Mouse (Mus musculus) embryonic facial prominence, embryonic 12.5 days (tissue): ENCODE results near the gene 2010111I01Rik. TPM values are rescaled to one million over a fixed set of nuclear protein-coding genes. Genes with fewer than 3 reads are reported as not detected.

Experiments
- ATAC-seq: fragments of 200-750 bp; cut with Nextera tagmentation; 2 replicates; pipeline ENCODE4 v1.8.0; 2017; ENCODE audit not compliant: insufficient number of reproducible peaks, insufficient read depth, low FRiP score, low TSS enrichment
- H3K27ac ChIP-seq: fragments of 300-500 bp; sonication (generic); 2 replicates; pipeline ENCODE4 v1.5.1; 2016; ENCODE audit warnings: mild to moderate bottlenecking
- H3K27me3 ChIP-seq: fragments of 300-500 bp; sonication (generic); 2 replicates; pipeline ENCODE4 v1.6.1; 2016; ENCODE audit warnings: mild to moderate bottlenecking, moderate library complexity
- H3K36me3 ChIP-seq: fragments of 300-500 bp; sonication (generic); 2 replicates; pipeline ENCODE4 v1.6.1; 2016; ENCODE audit warnings: mild to moderate bottlenecking
- H3K4me1 ChIP-seq: fragments of 300-500 bp; sonication (generic); 2 replicates; pipeline ENCODE4 v1.6.1; 2016
- H3K4me2 ChIP-seq: fragments of 300-500 bp; sonication (generic); replicated peaks from 2 replicates; pipeline ENCODE4 v1.6.1; 2016; ENCODE audit warnings: mild to moderate bottlenecking, moderate library complexity
- H3K4me3 ChIP-seq: fragments of 300-500 bp; sonication (generic); 2 replicates; pipeline ENCODE4 v1.5.1; 2016; ENCODE audit warnings: mild to moderate bottlenecking
- H3K9ac ChIP-seq: fragments of 300-500 bp; sonication (generic); 2 replicates; pipeline ENCODE4 v1.6.1; 2016; ENCODE audit warnings: mild to moderate bottlenecking, moderate library complexity
- H3K9me3 ChIP-seq: fragments of 300-500 bp; sonication (generic); 2 replicates; pipeline ENCODE4 v1.6.1; 2016; ENCODE audit warnings: mild to moderate bottlenecking, moderate library complexity
- WGBS: fragments of 180-500 bp; shearing (Covaris S2); methylation state at CpG from one replicate; pipeline ENCODE4 v1.1.7; 2016; 5-methylcytosine and 5-hydroxymethylcytosine counted together
- polyA plus RNA-seq: library from polyadenylated mRNA; unstranded; fragments of >200 nt; fragmentation: Nextera tagmentation; extraction: Ambion mirVana; gene quantifications from 2 replicates; pipeline ENCODE4 v1.2.1, GENCODE M21; 2016

2010111I01Rik gene
- polyA plus RNA-seq, 1 experiment from 2014 or later, result 144 TPM

DNA sequence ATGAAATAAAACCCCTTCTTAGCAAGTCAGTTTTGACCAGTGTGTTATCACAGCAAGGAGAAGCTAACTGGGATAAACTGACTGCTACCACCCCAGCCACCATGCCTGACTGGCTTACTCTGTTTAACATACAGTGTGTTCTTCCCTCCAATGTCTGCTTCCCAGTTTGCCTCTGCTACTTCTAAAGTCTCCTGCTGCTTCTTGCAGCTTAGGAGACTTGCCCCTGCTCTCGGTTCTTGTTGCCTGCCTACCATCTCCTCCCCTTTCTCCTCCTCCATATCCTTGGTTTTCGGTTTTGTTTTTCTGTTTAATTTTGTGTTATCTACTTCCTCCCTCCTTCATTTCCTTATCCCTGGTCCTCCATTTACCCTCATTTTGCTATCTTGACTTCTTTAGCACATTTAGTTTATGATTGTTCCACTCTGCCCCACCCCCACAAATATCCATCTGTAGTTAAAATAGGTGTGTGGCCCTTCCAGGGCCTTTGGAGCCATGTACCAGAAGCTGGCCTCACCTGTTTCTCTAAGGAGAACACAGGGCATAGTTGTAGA is 185.9 kb downstream of the 2010111I01Rik start:
- Histone ChIP-seq H3K36me3 (no peaks in the 10 kb centered on the region), H3K27ac (no peak overlapping the region)
- WGBS, result 47% methylated on average over 2 of the region's 2 CpGs

DNA sequence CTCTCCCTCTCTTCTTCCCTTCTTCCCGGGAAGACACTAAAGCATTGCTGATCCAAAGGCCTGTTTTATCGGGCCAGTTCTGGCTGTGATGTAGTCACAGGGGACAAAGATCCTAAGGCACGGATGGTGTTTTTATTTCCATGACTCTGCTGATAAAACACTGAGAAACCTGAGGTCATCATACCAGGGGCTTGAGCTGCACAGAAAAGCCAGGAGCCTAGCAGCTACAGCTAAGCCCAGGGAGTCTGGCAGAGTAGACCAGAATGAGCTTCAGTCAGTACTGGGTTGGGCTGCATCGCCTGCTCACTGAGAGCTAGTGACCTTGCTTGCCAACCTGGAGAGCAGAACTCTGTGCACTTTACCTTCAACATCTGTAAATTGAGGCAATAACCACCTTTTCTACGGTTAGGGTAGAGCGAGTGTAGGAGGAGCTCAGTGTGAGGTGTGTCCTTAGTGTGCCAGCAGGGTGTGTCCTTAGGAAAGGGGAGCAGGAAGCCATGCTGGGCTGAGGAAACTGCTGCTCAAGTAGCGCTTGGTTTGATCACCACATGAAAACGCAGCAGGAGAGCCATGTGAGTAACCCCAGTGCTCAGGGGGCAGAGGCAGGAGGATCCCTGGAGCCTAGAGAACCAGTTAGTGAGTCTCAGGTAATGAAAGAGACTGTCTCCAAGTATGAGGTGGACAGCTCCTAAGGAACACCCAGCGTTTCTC is 186.5 kb downstream of the 2010111I01Rik start:
- Histone ChIP-seq H3K4me2 (no peak overlapping the region), H3K4me3 (no peak overlapping the region), H3K36me3 (no peaks in the 10 kb centered on the region), H3K9ac (no peak overlapping the region), H3K27me3 (no peaks in the 10 kb centered on the region), H3K9me3 (no peaks in the 10 kb centered on the region), H3K27ac (no peak overlapping the region), H3K4me1 (peaks cover 15% of the 10 kb centered on the region; the same call in 1 of the 2 replicates)
- whole genome bisulfite sequencing, result 84% methylated on average over 9 of the region's 9 CpGs
- ATAC-seq, result no peak

More for the DNA sequence above, 185.9 kb downstream of the 2010111I01Rik start:
- Histone ChIP-seq H3K4me2 (no peak overlapping the region), H3K27me3 (no peaks in the 10 kb centered on the region), H3K4me3 (no peak overlapping the region), H3K4me1 (peaks cover 12% of the 10 kb centered on the region; the same call in 1 of the 2 replicates), H3K9ac (no peak overlapping the region), H3K9me3 (no peaks in the 10 kb centered on the region)
- ATAC-seq, result no peak

DNA sequence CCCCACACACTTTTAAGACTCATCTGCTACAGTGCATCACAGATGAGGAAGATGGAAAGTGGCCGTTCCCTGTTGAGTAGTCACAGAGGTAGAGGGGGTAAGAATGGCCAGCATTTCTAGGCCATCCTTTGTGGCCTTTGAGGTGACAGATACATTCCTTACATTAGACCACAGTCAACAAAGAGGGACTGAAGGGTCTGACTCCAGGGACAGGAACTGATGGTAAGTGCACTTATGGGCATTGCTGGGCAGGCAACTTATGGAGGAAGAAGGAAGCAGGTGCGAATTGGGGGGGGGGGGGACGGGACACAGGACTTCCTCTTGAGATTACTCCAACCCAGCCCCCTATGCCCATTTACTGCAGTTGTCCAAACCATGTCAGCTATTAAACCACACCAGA is 187.8 kb downstream of the 2010111I01Rik start:
- 95% methylated on average over 2 of the region's 3 CpGs for WGBS
- H3K27ac ChIP-seq, result no peak overlapping the region
- H3K4me2 ChIP-seq, result no peak overlapping the region
- H3K9me3 ChIP-seq, result no peaks in the 10 kb centered on the region
- no peak for ATAC-seq
- peaks cover 15% of the 10 kb centered on the region; the same call in 1 of the 2 replicates for H3K4me1 ChIP-seq
- no peak overlapping the region for H3K4me3 ChIP-seq
- no peak overlapping the region for H3K9ac ChIP-seq
- no peaks in the 10 kb centered on the region for H3K36me3 ChIP-seq
- no peaks in the 10 kb centered on the region for H3K27me3 ChIP-seq

DNA sequence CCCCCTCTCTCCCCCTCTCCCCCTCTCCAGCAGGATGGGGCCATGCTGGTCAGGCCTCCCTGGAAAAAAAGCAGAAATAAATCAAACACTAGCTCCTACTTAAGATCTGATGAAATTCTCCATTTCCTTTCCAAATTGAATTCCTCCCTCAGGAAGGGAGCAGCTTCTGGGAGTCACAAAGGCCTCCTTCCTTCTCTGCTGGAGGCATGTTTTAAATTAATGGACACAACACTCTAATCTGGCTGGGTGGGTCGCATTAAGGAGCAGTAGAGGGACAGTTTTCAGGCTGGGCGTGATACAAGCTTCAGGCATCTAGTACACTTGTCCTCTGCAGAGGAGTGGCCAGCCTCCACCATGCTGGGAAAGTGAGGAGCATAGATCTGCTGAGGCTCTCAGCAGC is 188.7 kb downstream of the 2010111I01Rik start:
- Histone ChIP-seq H3K4me2 (no peak overlapping the region), H3K4me3 (no peak overlapping the region), H3K36me3 (no peaks in the 10 kb centered on the region), H3K27ac (peak overlapping the region; percentile 67), H3K9ac (no peak overlapping the region), H3K4me1 (peaks cover 12% of the 10 kb centered on the region; the same call in 1 of the 2 replicates), H3K27me3 (no peaks in the 10 kb centered on the region), H3K9me3 (no peaks in the 10 kb centered on the region)
- no peak for ATAC-seq
- 22% methylated on average over 2 of the region's 2 CpGs for whole genome bisulfite sequencing

DNA sequence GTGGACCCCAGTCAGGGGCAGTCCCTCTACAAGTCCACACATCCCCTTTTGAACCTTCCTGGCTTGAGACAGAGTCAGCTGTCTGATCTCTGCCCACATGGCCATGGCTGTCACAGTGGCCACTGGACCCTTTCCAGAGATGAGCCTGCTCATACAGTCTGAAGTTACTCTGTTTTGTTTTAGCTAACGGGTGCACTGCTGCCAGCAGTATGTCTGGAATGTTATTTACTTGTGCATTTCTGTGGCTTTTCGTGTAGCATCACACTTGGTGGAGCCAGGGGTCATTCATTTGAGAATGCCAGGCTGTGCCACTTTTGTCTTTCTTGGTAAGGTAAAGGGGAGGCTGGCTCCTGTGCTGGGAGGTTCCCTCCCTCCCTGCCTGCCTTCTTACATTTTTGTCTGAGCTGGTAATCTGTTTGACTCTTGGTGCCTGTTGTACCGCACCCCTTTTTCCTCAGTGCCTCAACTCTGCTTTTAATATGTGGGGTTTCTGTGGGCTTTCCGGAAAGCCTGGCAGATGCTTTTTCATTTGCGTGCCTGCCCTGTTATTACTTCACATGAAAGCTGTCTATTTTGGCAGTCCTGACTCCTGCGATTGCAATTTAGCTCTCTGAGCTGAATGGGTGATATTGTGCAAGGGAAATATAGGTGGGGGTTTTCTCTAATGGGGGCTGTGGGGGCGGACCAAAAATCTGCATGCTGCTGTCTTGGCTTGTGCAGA is 190.3 kb downstream of the 2010111I01Rik start:
- ATAC-seq, result no peak
- Histone ChIP-seq H3K4me2 (no peak overlapping the region), H3K9ac (no peak overlapping the region), H3K27me3 (no peaks in the 10 kb centered on the region), H3K9me3 (no peaks in the 10 kb centered on the region), H3K4me3 (no peak overlapping the region), H3K27ac (peak overlapping the region; percentile 67; the same call in 1 of the 2 replicates), H3K36me3 (no peaks in the 10 kb centered on the region), H3K4me1 (peaks cover 12% of the 10 kb centered on the region; the same call in 1 of the 2 replicates)
- WGBS, result 47% methylated on average over 7 of the region's 7 CpGs

DNA sequence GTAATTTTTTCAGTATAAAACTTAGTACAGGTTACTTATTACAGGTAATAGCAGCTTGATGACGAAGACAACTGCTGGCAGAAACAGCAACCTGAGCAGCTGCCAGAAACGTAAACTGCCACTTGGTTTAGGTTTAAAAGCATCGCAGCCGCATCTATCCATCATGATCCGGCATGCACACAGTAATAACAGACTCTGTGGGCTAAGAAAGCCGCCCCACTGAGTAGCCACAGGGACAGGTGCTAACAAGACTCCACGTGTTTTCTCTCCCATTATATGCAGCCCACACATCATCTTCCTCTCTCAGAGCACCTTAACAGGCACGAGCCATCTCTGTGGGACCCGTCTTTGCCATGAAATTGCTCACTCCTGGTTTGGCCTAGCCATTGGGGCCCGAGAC is 191.6 kb downstream of the 2010111I01Rik start:
- peaks cover 12% of the 10 kb centered on the region; the same call in 1 of the 2 replicates for H3K4me1 ChIP-seq
- no peaks in the 10 kb centered on the region for H3K36me3 ChIP-seq
- no peaks in the 10 kb centered on the region for H3K9me3 ChIP-seq
- 78% methylated on average over 10 of the region's 10 CpGs for WGBS
- no peak overlapping the region for H3K27ac ChIP-seq
- H3K9ac ChIP-seq, result no peak overlapping the region
- H3K4me2 ChIP-seq, result no peak overlapping the region
- H3K27me3 ChIP-seq, result no peaks in the 10 kb centered on the region
- ATAC-seq, result no peak
- no peak overlapping the region for H3K4me3 ChIP-seq

DNA sequence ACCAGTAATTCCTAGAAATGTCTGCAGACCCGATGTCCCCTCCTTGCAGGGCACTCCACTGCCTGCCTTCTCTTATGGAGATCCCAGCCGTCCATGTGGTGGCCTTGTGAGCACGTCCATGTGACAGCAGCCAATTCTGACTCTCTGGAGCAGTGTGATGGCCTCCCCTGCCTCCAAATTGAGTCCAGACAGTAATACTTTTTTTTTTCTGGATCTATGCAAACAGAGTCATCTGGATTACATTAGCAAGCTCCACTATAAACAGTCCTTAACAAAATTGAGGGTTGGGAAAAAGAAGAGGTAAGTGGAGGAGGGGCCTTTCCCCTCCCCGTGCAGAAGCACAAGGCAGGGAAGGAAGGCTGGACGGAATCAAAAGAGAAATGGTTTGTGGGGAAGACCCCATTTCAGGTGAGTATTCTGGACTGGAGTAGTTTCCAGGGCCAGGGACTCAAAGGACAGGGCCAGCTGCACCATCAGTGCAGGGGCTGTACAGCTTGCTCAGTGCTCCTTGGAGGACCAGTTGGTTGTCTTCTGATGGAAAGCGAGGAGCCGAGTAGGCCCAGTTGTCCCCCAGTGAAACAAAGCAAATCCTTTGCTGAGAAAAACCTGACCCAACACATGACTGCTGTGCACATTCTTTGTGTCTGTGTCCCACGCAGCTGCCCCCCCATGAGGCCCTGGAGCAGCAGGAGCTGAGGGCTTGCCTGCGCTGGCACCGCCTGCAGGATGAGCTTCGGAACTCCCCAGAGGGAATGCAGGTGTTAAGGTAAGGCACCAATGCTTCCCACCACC is 205.8 kb downstream of the 2010111I01Rik start:
- Histone ChIP-seq H3K36me3 (no peaks in the 10 kb centered on the region), H3K9me3 (no peaks in the 10 kb centered on the region), H3K27me3 (no peaks in the 10 kb centered on the region), H3K4me2 (peak overlapping the region; percentile 36), H3K4me1 (peaks cover 32% of the 10 kb centered on the region), H3K9ac (no peak overlapping the region), H3K27ac (peak overlapping the region; percentile 97), H3K4me3 (no peak overlapping the region)
- WGBS, result 23% methylated on average over 11 of the region's 11 CpGs
- ATAC-seq, result peak; percentile 79

DNA sequence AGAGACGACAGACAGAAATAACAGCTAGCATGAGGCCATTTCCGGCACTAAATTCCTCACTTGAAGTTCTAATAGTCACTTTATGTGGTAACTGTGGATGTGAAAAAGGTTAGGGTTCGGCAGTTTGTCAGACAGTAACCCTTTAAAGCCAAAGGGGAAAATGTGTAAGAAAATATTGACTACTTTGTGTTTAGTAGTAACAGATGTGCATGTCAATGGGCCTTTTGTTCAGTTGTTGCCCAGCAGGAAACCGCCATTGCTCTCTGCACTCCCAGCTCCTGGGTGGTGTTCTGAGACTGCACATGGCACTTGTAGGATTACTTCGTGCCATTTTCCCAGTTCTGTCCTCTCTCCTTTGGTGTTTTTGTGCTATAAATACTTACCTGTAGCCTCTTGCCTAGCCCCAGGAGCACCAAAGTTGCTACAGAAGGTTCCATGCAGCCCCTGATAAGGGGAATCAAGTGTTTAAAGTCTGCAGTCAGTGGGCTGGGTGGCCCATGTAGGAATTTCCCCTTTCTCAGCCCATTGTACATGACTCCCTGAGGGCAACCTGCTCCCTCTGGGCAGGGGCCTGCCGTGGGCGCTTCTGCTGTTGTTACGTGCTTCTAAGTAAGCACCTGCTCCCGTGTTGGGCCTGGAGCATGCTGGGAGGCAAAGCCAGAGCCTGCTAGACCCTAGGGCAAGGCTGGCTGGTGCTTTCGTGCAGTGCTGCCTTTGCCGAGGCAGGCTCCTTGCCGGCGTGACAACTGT is 206.8 kb downstream of the 2010111I01Rik start:
- 19% methylated on average over 13 of the region's 13 CpGs for WGBS
- no peak overlapping the region for H3K9ac ChIP-seq
- ATAC-seq, result no peak

DNA sequence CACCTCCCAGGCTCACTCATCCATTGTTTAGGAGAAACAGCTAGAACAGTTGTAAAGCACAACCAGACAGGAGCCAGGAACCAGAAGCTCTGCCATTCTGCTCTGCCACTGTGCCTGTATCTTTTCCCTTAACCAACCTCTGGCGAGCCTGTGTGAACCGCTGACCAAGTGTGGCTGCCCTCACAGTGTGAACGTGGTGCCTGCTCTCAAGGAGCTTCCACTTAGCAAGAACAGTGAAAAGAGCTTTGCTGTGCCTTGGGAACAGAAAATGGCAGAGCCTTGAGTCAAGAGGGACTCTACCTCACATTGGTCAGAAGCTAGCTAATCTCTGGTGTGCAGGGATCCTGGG is 207.4 kb downstream of the 2010111I01Rik start:
- H3K4me1 ChIP-seq, result peaks cover 32% of the 10 kb centered on the region
- peak overlapping the region; percentile 97 for H3K27ac ChIP-seq
- no peak for ATAC-seq
- H3K36me3 ChIP-seq, result no peaks in the 10 kb centered on the region
- peak overlapping the region; percentile 24 for H3K4me2 ChIP-seq
- 66% methylated on average over 3 of the region's 3 CpGs for WGBS
- H3K9me3 ChIP-seq, result no peaks in the 10 kb centered on the region
- H3K27me3 ChIP-seq, result no peaks in the 10 kb centered on the region
- 0 out of 2 replicates have a peak overlapping the region, but pooled peaks have one; percentile 6 for H3K4me3 ChIP-seq
- H3K9ac ChIP-seq, result no peak overlapping the region

More for the DNA sequence above, 206.8 kb downstream of the 2010111I01Rik start:
- Histone ChIP-seq H3K27ac (peak overlapping the region; percentile 97), H3K27me3 (no peaks in the 10 kb centered on the region), H3K36me3 (no peaks in the 10 kb centered on the region), H3K4me1 (peaks cover 32% of the 10 kb centered on the region), H3K4me3 (0 out of 2 replicates have a peak overlapping the region, but pooled peaks have one; percentile 6), H3K9me3 (no peaks in the 10 kb centered on the region), H3K4me2 (peak overlapping the region; percentile 24)

DNA sequence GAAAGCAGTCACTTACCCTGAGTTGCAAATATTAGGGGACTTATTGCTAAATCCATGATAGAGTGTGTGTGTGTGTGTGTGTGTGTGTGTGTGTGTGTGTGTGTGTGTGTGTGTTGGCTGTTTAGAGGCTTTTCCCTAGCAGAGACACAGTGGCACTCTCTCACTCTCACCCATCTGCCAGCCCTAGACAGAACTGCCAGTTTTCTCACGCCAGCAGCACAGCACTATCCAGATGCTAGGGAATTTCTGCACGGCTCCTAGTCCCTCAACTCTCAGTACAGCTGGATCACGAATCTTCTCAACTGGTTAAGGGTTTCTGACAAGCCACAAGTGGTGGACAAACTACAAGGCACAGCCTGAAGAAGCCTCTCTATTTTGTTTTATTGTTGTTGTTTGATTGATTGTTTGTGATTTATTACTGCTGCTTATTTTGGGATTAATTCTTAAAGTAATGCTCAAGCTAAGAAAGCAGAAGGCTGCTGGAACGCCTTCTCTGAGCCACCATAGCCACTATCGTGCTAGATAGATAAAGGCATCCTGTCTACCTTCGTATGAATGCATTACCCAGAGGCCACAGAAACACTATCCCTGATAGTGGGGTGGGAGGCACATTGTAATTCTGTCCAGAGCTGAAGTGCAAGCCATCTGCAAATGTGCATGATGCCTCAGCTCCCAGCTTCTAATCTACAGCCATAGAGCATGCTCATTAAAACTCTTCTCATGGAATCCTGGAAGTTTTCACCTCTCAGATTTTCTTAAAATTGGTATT is 209.7 kb downstream of the 2010111I01Rik start:
- Histone ChIP-seq H3K36me3 (no peaks in the 10 kb centered on the region), H3K9ac (no peak overlapping the region), H3K4me3 (no peak overlapping the region), H3K27ac (no peak overlapping the region), H3K27me3 (no peaks in the 10 kb centered on the region), H3K9me3 (no peaks in the 10 kb centered on the region), H3K4me1 (peaks cover 32% of the 10 kb centered on the region), H3K4me2 (no peak overlapping the region)
- no peak for ATAC-seq
- WGBS, result 57% methylated on average over 6 of the region's 6 CpGs
